Mouse (Mus musculus): ENCODE results near the gene Cdc73. TPM values are rescaled to one million over a fixed set of nuclear protein-coding genes. Genes with fewer than 3 reads are reported as not detected.

Cdc73 gene
- total RNA-seq, 2 experiments from 2014 or later = 50.4 to 58.1 TPM

GRCm38 (mm10) chr1:143555533-143555932, 147.2 kb downstream of the Cdc73 start:
- intact Hi-C loops (cut with DNase I) = no loop called here
- no peak for DNase-seq

GRCm38 (mm10) chr1:143554621-143555020, 148.1 kb downstream of the Cdc73 start:
- intact Hi-C loops (cut with DNase I) = no loop called here
- DNase-seq = no peak

Other genes starting within 250 kb of the Cdc73 start
- gene B3galt2, start 62.2 kb downstream of the Cdc73 start, total RNA-seq (2021) = 10 to 100 TPM; 22.1 to 22.5 TPM
- 100 to 1,000 TPM in 1 of 2 experiments, 10 to 100 TPM in 1; 93.4 to 104 TPM for gene Glrx2, start 13.4 kb upstream of the Cdc73 start, total RNA-seq (2021)
- 10 to 100 TPM; 41.9 to 47.0 TPM for gene Trove2, start 74.2 kb upstream of the Cdc73 start, total RNA-seq (2021)
- 10 to 100 TPM; 26.0 to 28.2 TPM for gene Uchl5, start 74.4 kb upstream of the Cdc73 start, total RNA-seq (2021)

All from left cerebral cortex, postnatal 4 days (tissue).